Mouse (Mus musculus): ENCODE data around the gene Cdkn2a. TPM values are rescaled to one million over a fixed set of nuclear protein-coding genes. Genes with fewer than 3 reads are reported as not detected.

The Cdkn2a gene
- total RNA-seq, 1 experiment from 2014 or later = not detected

- no peak for ATAC-seq (replicated peaks; ENCODE audit: insufficient number of reproducible peaks, low FRiP score, low TSS enrichment, poor library complexity, severe bottlenecking)
These were observed 13.2 kb downstream of the Cdkn2a start for GRCm38 (mm10) chr4:89281236-89281635.

DNA sequence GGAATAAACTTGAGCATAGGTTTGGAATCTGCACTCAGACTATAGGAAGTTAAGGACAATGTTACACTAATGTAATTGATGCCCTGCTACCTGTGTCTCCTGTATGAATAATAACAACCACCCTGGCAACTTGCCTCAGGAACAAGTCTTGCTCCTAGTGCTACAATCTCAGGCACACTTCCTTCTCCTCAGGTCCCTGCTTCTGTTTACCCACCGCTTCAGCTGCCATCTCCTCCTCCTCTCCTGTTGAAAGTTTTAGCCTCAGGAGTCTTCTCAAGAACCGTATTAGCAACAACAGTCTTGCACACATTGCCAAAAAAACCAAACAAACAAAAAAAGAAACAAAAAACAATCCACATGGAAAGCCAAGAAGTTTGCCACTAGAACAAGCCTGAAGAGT lies 14.8 kb downstream of the Cdkn2a start:
- no peak for ATAC-seq (replicated peaks; ENCODE audit: insufficient number of reproducible peaks, low FRiP score, low TSS enrichment, poor library complexity, severe bottlenecking)

DNA sequence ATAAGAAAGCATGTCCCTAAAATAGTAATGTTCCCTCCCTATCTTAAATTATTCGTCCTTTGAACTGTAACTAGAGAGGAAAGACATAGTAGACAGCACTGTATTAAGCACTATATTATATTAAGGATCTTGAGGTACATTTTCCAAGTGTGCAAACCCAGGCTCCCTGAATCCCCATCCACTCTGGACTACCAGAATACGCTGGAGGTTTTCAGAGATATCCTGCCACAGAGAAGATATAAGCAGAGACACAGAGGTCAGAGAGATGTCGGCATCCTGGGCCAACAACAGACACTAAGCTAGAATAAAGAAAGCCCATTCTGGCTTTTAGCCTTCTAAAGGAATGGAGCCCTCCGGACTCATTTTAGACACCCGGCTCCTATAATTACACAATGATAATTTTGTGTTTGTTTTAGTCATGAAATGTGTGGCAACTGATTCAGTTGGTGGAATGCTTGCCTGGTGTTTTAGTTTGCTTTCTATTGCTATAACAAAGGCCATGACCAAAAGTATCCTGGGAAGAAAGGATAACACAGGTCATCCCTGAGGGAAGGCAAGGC lies 17.0 kb downstream of the Cdkn2a start:
- ATAC-seq (replicated peaks; ENCODE audit: insufficient number of reproducible peaks, low FRiP score, low TSS enrichment, poor library complexity, severe bottlenecking) = no peak

DNA sequence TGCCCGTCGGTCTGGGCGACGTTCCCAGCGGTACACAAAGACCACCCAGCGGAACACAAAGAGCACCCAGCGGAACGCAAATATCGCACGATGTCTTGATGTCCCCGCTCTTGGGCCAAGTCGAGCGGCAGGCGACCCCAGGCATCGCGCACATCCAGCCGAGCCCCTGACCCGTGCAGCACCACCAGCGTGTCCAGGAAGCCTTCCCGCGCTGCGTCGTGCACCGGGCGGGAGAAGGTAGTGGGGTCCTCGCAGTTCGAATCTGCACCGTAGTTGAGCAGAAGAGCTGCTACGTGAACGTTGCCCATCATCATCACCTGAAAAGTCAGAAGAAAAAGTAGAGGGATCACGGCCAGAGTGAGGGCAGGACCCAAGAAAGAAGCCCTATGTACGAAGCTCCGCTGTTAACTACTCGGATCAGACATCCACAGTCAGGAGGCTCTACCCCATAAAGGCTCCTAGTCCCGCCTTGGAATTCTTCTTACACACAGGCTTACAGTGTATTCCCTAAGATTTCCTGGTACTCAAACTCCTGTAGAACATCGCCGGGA lies 17.7 kb downstream of the Cdkn2a start:
- no peak for ATAC-seq (replicated peaks; ENCODE audit: insufficient number of reproducible peaks, low FRiP score, low TSS enrichment, poor library complexity, severe bottlenecking)

DNA sequence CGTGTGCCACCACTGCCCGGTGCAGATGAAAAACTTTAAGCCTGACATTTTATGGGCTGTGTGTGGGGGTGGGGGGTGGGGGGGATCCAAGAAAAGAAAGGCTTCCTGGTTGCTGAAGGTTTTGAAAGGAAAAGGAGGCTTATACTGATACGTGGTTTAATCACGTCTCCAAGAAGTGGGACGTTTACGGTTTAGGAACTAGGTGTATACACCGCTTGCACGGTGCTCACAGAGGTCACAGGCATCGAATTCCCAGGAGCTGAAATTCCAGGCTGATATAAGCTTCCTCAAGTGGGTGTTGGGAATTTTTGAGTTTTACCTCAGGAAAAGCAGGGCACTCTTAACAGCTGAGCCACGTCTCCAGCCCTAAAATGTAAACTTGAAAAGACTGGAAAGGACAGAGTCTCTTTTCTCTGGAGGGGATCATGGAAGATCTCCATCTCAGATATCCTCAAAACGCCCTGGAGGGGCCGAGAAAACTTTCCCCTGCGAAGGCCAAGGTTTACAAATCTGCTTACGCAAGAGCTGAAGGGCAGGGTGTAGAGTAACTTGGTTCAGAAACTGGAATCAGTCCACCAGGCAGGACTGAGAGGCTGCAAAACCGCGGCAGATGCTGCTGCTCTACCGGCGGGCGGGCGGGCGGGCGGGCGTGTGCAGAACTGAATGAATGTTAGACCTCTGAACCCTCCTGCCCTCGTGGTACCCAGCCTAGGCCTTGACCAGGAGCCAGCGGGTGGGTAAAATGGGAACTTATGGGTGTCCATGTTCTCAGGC lies 18.5 kb downstream of the Cdkn2a start:
- ATAC-seq (replicated peaks; ENCODE audit: insufficient number of reproducible peaks, low FRiP score, low TSS enrichment, poor library complexity, severe bottlenecking) = no peak

DNA sequence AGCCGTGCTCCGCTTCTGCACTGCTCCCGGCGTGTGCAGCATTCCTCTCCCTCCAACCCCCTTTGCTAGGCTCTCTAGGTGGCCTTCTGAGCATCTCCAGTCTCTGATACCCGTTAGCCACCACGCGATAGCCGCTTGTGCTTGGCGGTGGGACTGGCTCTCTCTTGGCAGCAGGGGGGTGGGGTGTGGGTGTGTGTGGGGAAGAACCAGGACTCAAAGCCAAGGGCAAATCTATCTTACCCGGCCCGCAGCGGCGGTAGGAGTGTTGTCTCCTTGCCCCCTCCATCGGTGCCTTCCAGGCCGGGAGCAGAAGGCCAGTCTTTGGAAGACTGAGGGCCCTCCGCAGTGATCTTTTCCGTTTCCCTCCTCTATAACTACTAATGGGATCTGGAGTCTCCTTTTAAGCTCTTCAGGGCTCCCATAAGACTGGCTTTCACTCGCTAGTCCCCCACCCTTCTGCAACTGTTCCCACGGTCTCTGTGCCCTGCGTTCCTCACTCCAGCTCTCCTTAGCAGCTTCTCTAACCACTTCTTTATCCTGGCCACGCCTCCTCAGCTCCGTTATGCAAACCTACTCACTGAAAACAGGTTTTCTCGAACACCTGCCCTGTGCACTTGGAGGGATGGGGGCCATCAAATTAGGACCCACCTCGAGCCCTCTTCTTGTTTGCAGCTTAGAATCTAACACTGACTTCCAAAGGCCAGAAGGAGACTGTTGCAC lies 19.5 kb downstream of the Cdkn2a start:
- ATAC-seq (replicated peaks; ENCODE audit: insufficient number of reproducible peaks, low FRiP score, low TSS enrichment, poor library complexity, severe bottlenecking) = no peak

DNA sequence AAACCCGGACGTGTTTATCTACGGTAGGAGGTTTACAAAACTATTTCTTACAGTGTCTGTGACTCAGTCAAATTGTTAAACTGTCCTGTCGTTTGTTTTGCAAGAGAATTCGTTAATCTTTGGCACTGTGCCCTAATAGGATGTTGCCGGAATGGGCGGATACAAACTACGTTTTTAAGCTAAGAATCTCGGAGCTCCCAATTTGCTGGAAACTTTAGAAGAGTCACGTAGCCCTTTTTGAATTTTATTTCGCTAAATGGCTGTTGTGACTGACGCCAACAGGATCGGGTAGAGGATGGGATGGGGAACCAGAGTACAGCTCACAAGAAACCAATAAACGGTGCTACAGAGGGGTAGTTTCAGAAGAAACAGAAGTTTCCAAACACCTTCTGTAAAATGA lies 20.4 kb downstream of the Cdkn2a start:
- ATAC-seq (replicated peaks; ENCODE audit: insufficient number of reproducible peaks, low FRiP score, low TSS enrichment, poor library complexity, severe bottlenecking) = no peak

GRCm38 (mm10) chr4:89273585-89273984 lies 20.9 kb downstream of the Cdkn2a start:
- no peak for ATAC-seq (replicated peaks; ENCODE audit: insufficient number of reproducible peaks, low FRiP score, low TSS enrichment, poor library complexity, severe bottlenecking)

DNA sequence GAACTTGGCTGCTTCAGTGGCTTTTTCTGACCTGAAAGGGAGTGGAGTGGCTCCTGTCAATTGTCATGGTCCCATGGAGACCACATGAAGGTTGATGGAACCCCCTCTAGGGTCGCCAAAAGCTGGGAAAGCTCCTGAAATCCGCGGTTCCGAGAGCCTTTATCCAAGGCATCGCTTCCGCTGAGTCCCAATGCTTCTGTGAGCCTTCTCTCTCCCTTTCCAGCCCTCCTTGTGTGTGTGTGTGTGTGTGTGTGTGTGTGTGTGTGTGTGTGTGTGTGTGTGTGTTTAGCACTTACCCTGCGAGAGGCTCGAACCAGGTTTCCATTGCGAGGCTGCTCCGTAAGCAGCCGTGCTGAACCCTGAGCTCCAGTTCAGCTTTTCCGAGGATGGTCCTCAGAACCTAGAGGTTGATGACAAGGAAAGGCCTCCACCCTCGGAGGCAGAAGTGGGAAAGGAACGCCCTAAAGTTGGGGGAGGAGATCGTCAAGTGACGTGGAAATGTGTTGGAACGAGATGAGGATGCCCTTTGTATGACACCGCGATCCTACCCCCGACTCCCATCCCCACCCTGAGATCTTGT lies 21.4 kb downstream of the Cdkn2a start:
- no peak for ATAC-seq (replicated peaks; ENCODE audit: insufficient number of reproducible peaks, low FRiP score, low TSS enrichment, poor library complexity, severe bottlenecking)

GRCm38 (mm10) chr4:89272101-89272718 lies 22.2 kb downstream of the Cdkn2a start:
- ATAC-seq (replicated peaks; ENCODE audit: insufficient number of reproducible peaks, low FRiP score, low TSS enrichment, poor library complexity, severe bottlenecking) = no peak

DNA sequence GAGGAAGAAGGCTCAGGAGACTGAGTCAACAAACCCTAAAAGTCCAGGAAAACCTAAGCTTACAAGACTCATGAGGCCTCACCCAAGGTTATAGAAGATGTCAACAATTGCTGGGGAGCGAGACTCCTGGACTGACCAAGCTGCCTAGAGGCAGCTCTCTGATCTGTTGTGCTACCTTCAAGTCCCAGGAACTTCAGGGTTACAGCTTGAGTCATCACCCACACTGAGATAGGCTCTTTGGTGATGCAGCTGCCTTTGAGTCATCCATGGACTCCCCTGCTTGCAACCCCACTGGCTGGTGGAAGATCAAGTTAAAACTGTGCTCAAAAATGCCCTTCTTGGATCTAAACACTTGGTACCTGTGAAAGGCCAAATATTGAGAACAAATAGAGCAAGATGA lies 36.7 kb downstream of the Cdkn2a start:
- ATAC-seq (replicated peaks; ENCODE audit: insufficient number of reproducible peaks, low FRiP score, low TSS enrichment, poor library complexity, severe bottlenecking) = no peak

DNA sequence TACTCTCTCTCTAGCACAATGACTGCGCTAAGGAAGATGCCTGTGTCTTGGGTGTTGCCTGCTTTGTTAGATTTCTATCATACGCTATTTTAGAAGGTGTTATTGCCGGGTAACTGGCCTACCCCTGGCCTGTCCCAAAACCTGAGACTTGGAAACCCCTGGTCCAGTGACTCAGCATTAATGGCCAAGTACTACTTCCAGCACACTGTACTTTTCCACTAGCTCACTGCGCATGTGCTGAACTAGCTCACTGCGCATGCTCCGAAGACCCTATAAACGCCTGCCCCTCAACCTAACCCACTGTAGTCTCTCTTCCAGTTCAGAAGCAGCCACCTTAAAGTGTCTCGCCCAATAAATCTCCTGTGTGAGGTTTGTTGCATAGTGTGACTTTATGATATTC lies 60.0 kb downstream of the Cdkn2a start:
- no peak for ATAC-seq (replicated peaks; ENCODE audit: insufficient number of reproducible peaks, low FRiP score, low TSS enrichment, poor library complexity, severe bottlenecking)

Other genes starting within 250 kb of the Cdkn2a start
- gene Mtap, start 157.5 kb downstream of the Cdkn2a start, total RNA-seq (2017) = 12.1 to 25.9 TPM (median 24.6 TPM) in 3 replicates
- gene Cdkn2b, start 16.4 kb upstream of the Cdkn2a start, total RNA-seq (2017) = 0.49 TPM in 1 of 3 replicates, not detected in the others

Measured in monocyte, adult 5-6 weeks (primary cell).